Mouse (Mus musculus): ENCODE measurements around the gene Xrcc6. TPM values are rescaled to one million over a fixed set of nuclear protein-coding genes. Genes with fewer than 3 reads are reported as not detected.

Gene Xrcc6
- polyA plus RNA-seq, 1 experiment, result 53.7 TPM

GRCm38 (mm10) chr15:82016101-82016808 lies 28.6 kb downstream of the Xrcc6 start:
- Histone ChIP-seq H3K27me3 (ENCODE audit: control insufficient read depth, insufficient read depth, insufficient read length) (no peaks in the 10 kb centered on the region), H3K79me2 (ENCODE audit: control insufficient read depth, insufficient read depth) (peaks cover 64% of the 10 kb centered on the region), H3K79me3 (ENCODE audit: low read depth) (peaks cover 39% of the 10 kb centered on the region), H3K4me3 (ENCODE audit: insufficient read depth, poor library complexity, severe bottlenecking) (peak overlapping the region; percentile 95), H3ac (ENCODE audit: control insufficient read depth, insufficient read length, low read depth) (peak overlapping the region; percentile 86), H3K36me3 (ENCODE audit: control insufficient read depth, insufficient read depth) (peaks cover 23% of the 10 kb centered on the region)
- TF ChIP-seq CTCF (IDR thresholded peaks at IDR 0.05; ENCODE audit: control insufficient read depth, insufficient read depth, insufficient read length), result no peak
- peak; percentile 91 for TF ChIP-seq CEBPB (IDR thresholded peaks at IDR 0.05; ENCODE audit: low read depth)
- TF ChIP-seq USF1 (IDR thresholded peaks at IDR 0.05; ENCODE audit: low read depth), result no peak
- TF ChIP-seq MYOD1 (IDR thresholded peaks at IDR 0.05; ENCODE audit: control insufficient read depth, insufficient read length, low read depth), result no peak
- no peak for TF ChIP-seq FOSL1 (IDR thresholded peaks at IDR 0.05; ENCODE audit: insufficient read depth, low read length, poor library complexity, severe bottlenecking)
- TF ChIP-seq MYOG (IDR thresholded peaks at IDR 0.05; ENCODE audit: control insufficient read depth, extremely low read depth, insufficient read length), result no peak
- peak; percentile 94 for TF ChIP-seq MAX (IDR thresholded peaks at IDR 0.05)

GRCm38 (mm10) chr15:82016830-82017229 lies 29.2 kb downstream of the Xrcc6 start:
- peaks cover 26% of the 10 kb centered on the region for H3K36me3 ChIP-seq (ENCODE audit: control insufficient read depth, insufficient read depth)
- H3K4me3 ChIP-seq (ENCODE audit: insufficient read depth, poor library complexity, severe bottlenecking), result peak overlapping the region; percentile 95
- peaks cover 60% of the 10 kb centered on the region for H3K79me2 ChIP-seq (ENCODE audit: control insufficient read depth, insufficient read depth)
- H3K79me3 ChIP-seq (ENCODE audit: low read depth), result peaks cover 36% of the 10 kb centered on the region
- TF ChIP-seq MYOD1 (IDR thresholded peaks at IDR 0.05; ENCODE audit: control insufficient read depth, insufficient read length, low read depth) (no peak), FOSL1 (IDR thresholded peaks at IDR 0.05; ENCODE audit: insufficient read depth, low read length, poor library complexity, severe bottlenecking) (no peak), MYOG (IDR thresholded peaks at IDR 0.05; ENCODE audit: control insufficient read depth, extremely low read depth, insufficient read length) (no peak), CEBPB (IDR thresholded peaks at IDR 0.05; ENCODE audit: low read depth) (no peak), MAX (IDR thresholded peaks at IDR 0.05) (no peak), CTCF (IDR thresholded peaks at IDR 0.05; ENCODE audit: control insufficient read depth, insufficient read depth, insufficient read length) (no peak), USF1 (IDR thresholded peaks at IDR 0.05; ENCODE audit: low read depth) (no peak)
- H3K27me3 ChIP-seq (ENCODE audit: control insufficient read depth, insufficient read depth, insufficient read length), result no peaks in the 10 kb centered on the region
- H3ac ChIP-seq (ENCODE audit: control insufficient read depth, insufficient read length, low read depth), result peak overlapping the region; percentile 85

- H3K4me3 ChIP-seq (ENCODE audit: insufficient read depth, poor library complexity, severe bottlenecking), result no peak overlapping the region
- peaks cover 60% of the 10 kb centered on the region for H3K79me2 ChIP-seq (ENCODE audit: control insufficient read depth, insufficient read depth)
- TF ChIP-seq CEBPB (IDR thresholded peaks at IDR 0.05; ENCODE audit: low read depth), result no peak
- no peak for TF ChIP-seq USF1 (IDR thresholded peaks at IDR 0.05; ENCODE audit: low read depth)
- no peak for TF ChIP-seq CTCF (IDR thresholded peaks at IDR 0.05; ENCODE audit: control insufficient read depth, insufficient read depth, insufficient read length)
- no peak for TF ChIP-seq MYOG (IDR thresholded peaks at IDR 0.05; ENCODE audit: control insufficient read depth, extremely low read depth, insufficient read length)
- no peak for TF ChIP-seq MYOD1 (IDR thresholded peaks at IDR 0.05; ENCODE audit: control insufficient read depth, insufficient read length, low read depth)
- no peak for TF ChIP-seq MAX (IDR thresholded peaks at IDR 0.05)
- no peak for TF ChIP-seq FOSL1 (IDR thresholded peaks at IDR 0.05; ENCODE audit: insufficient read depth, low read length, poor library complexity, severe bottlenecking)
- H3ac ChIP-seq (ENCODE audit: control insufficient read depth, insufficient read length, low read depth), result no peak overlapping the region
- peaks cover 35% of the 10 kb centered on the region for H3K79me3 ChIP-seq (ENCODE audit: low read depth)
- no peaks in the 10 kb centered on the region for H3K27me3 ChIP-seq (ENCODE audit: control insufficient read depth, insufficient read depth, insufficient read length)
- peaks cover 32% of the 10 kb centered on the region for H3K36me3 ChIP-seq (ENCODE audit: control insufficient read depth, insufficient read depth)
These were observed 29.8 kb downstream of the Xrcc6 start for GRCm38 (mm10) chr15:82017461-82017860.

GRCm38 (mm10) chr15:82019288-82019687 lies 31.7 kb downstream of the Xrcc6 start:
- Histone ChIP-seq H3K36me3 (ENCODE audit: control insufficient read depth, insufficient read depth) (peaks cover 46% of the 10 kb centered on the region), H3K4me3 (ENCODE audit: insufficient read depth, poor library complexity, severe bottlenecking) (no peak overlapping the region), H3ac (ENCODE audit: control insufficient read depth, insufficient read length, low read depth) (no peak overlapping the region), H3K79me3 (ENCODE audit: low read depth) (peaks cover 22% of the 10 kb centered on the region), H3K79me2 (ENCODE audit: control insufficient read depth, insufficient read depth) (peaks cover 44% of the 10 kb centered on the region), H3K27me3 (ENCODE audit: control insufficient read depth, insufficient read depth, insufficient read length) (no peaks in the 10 kb centered on the region)
- TF ChIP-seq USF1 (IDR thresholded peaks at IDR 0.05; ENCODE audit: low read depth), result no peak
- no peak for TF ChIP-seq MYOG (IDR thresholded peaks at IDR 0.05; ENCODE audit: control insufficient read depth, extremely low read depth, insufficient read length)
- TF ChIP-seq MYOD1 (IDR thresholded peaks at IDR 0.05; ENCODE audit: control insufficient read depth, insufficient read length, low read depth), result no peak
- TF ChIP-seq CTCF (IDR thresholded peaks at IDR 0.05; ENCODE audit: control insufficient read depth, insufficient read depth, insufficient read length), result no peak
- TF ChIP-seq CEBPB (IDR thresholded peaks at IDR 0.05; ENCODE audit: low read depth), result no peak
- TF ChIP-seq MAX (IDR thresholded peaks at IDR 0.05), result no peak
- no peak for TF ChIP-seq FOSL1 (IDR thresholded peaks at IDR 0.05; ENCODE audit: insufficient read depth, low read length, poor library complexity, severe bottlenecking)

- no peak overlapping the region for H3ac ChIP-seq (ENCODE audit: control insufficient read depth, insufficient read length, low read depth)
- TF ChIP-seq MAX (IDR thresholded peaks at IDR 0.05) (no peak), CTCF (IDR thresholded peaks at IDR 0.05; ENCODE audit: control insufficient read depth, insufficient read depth, insufficient read length) (no peak), MYOG (IDR thresholded peaks at IDR 0.05; ENCODE audit: control insufficient read depth, extremely low read depth, insufficient read length) (no peak), CEBPB (IDR thresholded peaks at IDR 0.05; ENCODE audit: low read depth) (no peak), USF1 (IDR thresholded peaks at IDR 0.05; ENCODE audit: low read depth) (no peak), MYOD1 (IDR thresholded peaks at IDR 0.05; ENCODE audit: control insufficient read depth, insufficient read length, low read depth) (no peak), FOSL1 (IDR thresholded peaks at IDR 0.05; ENCODE audit: insufficient read depth, low read length, poor library complexity, severe bottlenecking) (no peak)
- peaks cover 78% of the 10 kb centered on the region for H3K36me3 ChIP-seq (ENCODE audit: control insufficient read depth, insufficient read depth)
- H3K4me3 ChIP-seq (ENCODE audit: insufficient read depth, poor library complexity, severe bottlenecking), result no peak overlapping the region
- H3K27me3 ChIP-seq (ENCODE audit: control insufficient read depth, insufficient read depth, insufficient read length), result no peaks in the 10 kb centered on the region
- peaks cover 3% of the 10 kb centered on the region for H3K79me3 ChIP-seq (ENCODE audit: low read depth)
- peaks cover 14% of the 10 kb centered on the region for H3K79me2 ChIP-seq (ENCODE audit: control insufficient read depth, insufficient read depth)
These were observed 35.0 kb downstream of the Xrcc6 start for GRCm38 (mm10) chr15:82022535-82023088.

Measured in C2C12 (cell line).